In genomic region chr1:21067536-21068221, GRCm38 (mm10) we compare ENCODE assay signal across 13 mouse cellular contexts. TPM values are rescaled to one million over a fixed set of nuclear protein-coding genes. Genes with fewer than 3 reads are reported as not detected.
DNase-seq lines count a peak whose midpoint lies in the region; ATAC-seq and TF ChIP-seq lines count a peak whose summit lies in the region.
"Had no signal": no experiment of that assay in that cellular context is flagged by ENCODE, and none has a peak within 500 bp of the region (broad histone marks: within the 10 kb centered on the region; RNA-seq: fewer than 3 reads in every experiment).

No protein-coding gene starts in this region.

- H3K27me3 ChIP-seq in forebrain, postnatal 0 days (ENCODE audit: insufficient read depth, low read length) = no peaks in the 10 kb centered on the region
- H3K27me3 ChIP-seq in forebrain, embryonic 15.5 days = no peaks in the 10 kb centered on the region
- no peaks in the 10 kb centered on the region for H3K27me3 ChIP-seq in hindbrain, embryonic 16.5 days (replicated peaks; ENCODE audit: control insufficient read depth, insufficient read depth, low read length)
- no peaks in the 10 kb centered on the region for H3K27me3 ChIP-seq in hindbrain, embryonic 11.5 days (ENCODE audit: control insufficient read depth, insufficient read depth, low read length)
- H3K27me3 ChIP-seq in midbrain, embryonic 11.5 days (ENCODE audit: control insufficient read depth, insufficient read depth, low read length) = no peaks in the 10 kb centered on the region
- no peaks in the 10 kb centered on the region for H3K27me3 ChIP-seq in midbrain, embryonic 16.5 days (ENCODE audit: control insufficient read depth, insufficient read depth, low read depth, low read length)
- H3K27me3 ChIP-seq: CH12.LX; hindbrain, embryonic 13.5 days; kidney, embryonic 15.5 days; limb, embryonic 12.5 days; liver, embryonic 15.5 days had no signal

- TF ChIP-seq CTCF in forebrain, postnatal 0 days (IDR thresholded peaks at IDR 0.05; ENCODE audit: low read depth) = no peak

- H3K9ac ChIP-seq in forebrain, postnatal 0 days = no peak overlapping the region
- H3K9ac ChIP-seq in forebrain, embryonic 15.5 days (replicated peaks) = no peak overlapping the region
- no peak overlapping the region for H3K9ac ChIP-seq in hindbrain, embryonic 16.5 days (ENCODE audit: low read depth, low read length)
- no peak overlapping the region for H3K9ac ChIP-seq in hindbrain, embryonic 11.5 days (ENCODE audit: low read depth, low read length)
- H3K9ac ChIP-seq in midbrain, embryonic 11.5 days (ENCODE audit: low read length) = no peak overlapping the region
- no peak overlapping the region for H3K9ac ChIP-seq in midbrain, embryonic 16.5 days (ENCODE audit: low read depth, low read length)
- H3K9ac ChIP-seq: hindbrain, embryonic 13.5 days; kidney, embryonic 15.5 days; limb, embryonic 12.5 days; liver, embryonic 15.5 days had no signal

- no peak overlapping the region for H3K4me3 ChIP-seq in forebrain, postnatal 0 days (ENCODE audit: low read depth, low read length)
- no peak overlapping the region for H3K4me3 ChIP-seq in forebrain, embryonic 15.5 days
- no peak overlapping the region for H3K4me3 ChIP-seq in hindbrain, embryonic 16.5 days (ENCODE audit: low read length)
- H3K4me3 ChIP-seq in hindbrain, embryonic 11.5 days (ENCODE audit: low read depth, low read length) = no peak overlapping the region
- H3K4me3 ChIP-seq in midbrain, embryonic 11.5 days (ENCODE audit: low read depth, low read length) = no peak overlapping the region
- H3K4me3 ChIP-seq in midbrain, embryonic 16.5 days (ENCODE audit: low read depth, low read length) = no peak overlapping the region
- H3K4me3 ChIP-seq: hindbrain, embryonic 13.5 days; kidney, embryonic 15.5 days; limb, embryonic 12.5 days; liver, embryonic 15.5 days had no signal

- H3K27ac ChIP-seq in forebrain, postnatal 0 days (ENCODE audit: low read depth, low read length) = no peak overlapping the region
- no peak overlapping the region for H3K27ac ChIP-seq in forebrain, embryonic 15.5 days (replicated peaks)
- no peak overlapping the region for H3K27ac ChIP-seq in hindbrain, embryonic 16.5 days (ENCODE audit: low read depth, low read length)
- no peak overlapping the region for H3K27ac ChIP-seq in hindbrain, embryonic 11.5 days (ENCODE audit: low read depth, low read length)
- no peak overlapping the region for H3K27ac ChIP-seq in midbrain, embryonic 11.5 days (ENCODE audit: low read depth, low read length)
- no peak overlapping the region for H3K27ac ChIP-seq in midbrain, embryonic 16.5 days (ENCODE audit: low read length)
- H3K27ac ChIP-seq: hindbrain, embryonic 13.5 days; kidney, embryonic 15.5 days; limb, embryonic 12.5 days; liver, embryonic 15.5 days had no signal

- H3K9me3 ChIP-seq in forebrain, postnatal 0 days (ENCODE audit: low read length) = no peaks in the 10 kb centered on the region
- no peaks in the 10 kb centered on the region for H3K9me3 ChIP-seq in forebrain, embryonic 15.5 days
- no peaks in the 10 kb centered on the region for H3K9me3 ChIP-seq in hindbrain, embryonic 16.5 days (ENCODE audit: control insufficient read depth, low read length)
- H3K9me3 ChIP-seq in hindbrain, embryonic 11.5 days (ENCODE audit: control insufficient read depth, low read length) = no peaks in the 10 kb centered on the region
- H3K9me3 ChIP-seq in midbrain, embryonic 11.5 days (ENCODE audit: control insufficient read depth, low read length) = no peaks in the 10 kb centered on the region; the same call in 1 of the 2 replicates
- no peaks in the 10 kb centered on the region; the same call in 1 of the 2 replicates for H3K9me3 ChIP-seq in midbrain, embryonic 16.5 days (replicated peaks; ENCODE audit: control insufficient read depth, low read length, poor library complexity, severe bottlenecking)
- H3K9me3 ChIP-seq: kidney, embryonic 15.5 days; liver, embryonic 15.5 days had no signal

- H3K4me1 ChIP-seq in forebrain, postnatal 0 days (ENCODE audit: insufficient read depth) = no peaks in the 10 kb centered on the region
- H3K4me1 ChIP-seq in forebrain, embryonic 15.5 days = no peaks in the 10 kb centered on the region
- H3K4me1 ChIP-seq in hindbrain, embryonic 16.5 days (ENCODE audit: control insufficient read depth, insufficient read depth, low read depth, low read length) = no peaks in the 10 kb centered on the region
- no peaks in the 10 kb centered on the region for H3K4me1 ChIP-seq in hindbrain, embryonic 11.5 days (replicated peaks; ENCODE audit: control insufficient read depth, insufficient read depth, low read length)
- H3K4me1 ChIP-seq in midbrain, embryonic 11.5 days (ENCODE audit: control insufficient read depth, insufficient read depth, low read length) = peaks cover under 1% of the 10 kb centered on the region
- H3K4me1 ChIP-seq in midbrain, embryonic 16.5 days (ENCODE audit: control insufficient read depth, insufficient read depth, low read length) = no peaks in the 10 kb centered on the region
- H3K4me1 ChIP-seq: limb, embryonic 12.5 days had no signal

- no peak overlapping the region for H3K4me2 ChIP-seq in forebrain, postnatal 0 days (ENCODE audit: low read depth)
- H3K4me2 ChIP-seq in forebrain, embryonic 15.5 days (replicated peaks) = no peak overlapping the region
- H3K4me2 ChIP-seq in hindbrain, embryonic 16.5 days (ENCODE audit: low read length) = no peak overlapping the region
- H3K4me2 ChIP-seq in hindbrain, embryonic 11.5 days (replicated peaks; ENCODE audit: low read depth, low read length) = no peak overlapping the region
- no peak overlapping the region for H3K4me2 ChIP-seq in midbrain, embryonic 11.5 days
- no peak overlapping the region for H3K4me2 ChIP-seq in midbrain, embryonic 16.5 days (ENCODE audit: low read length)
- H3K4me2 ChIP-seq: hindbrain, embryonic 13.5 days; kidney, embryonic 15.5 days; limb, embryonic 12.5 days; liver, embryonic 15.5 days had no signal

- no peaks in the 10 kb centered on the region for H3K36me3 ChIP-seq in forebrain, postnatal 0 days (ENCODE audit: insufficient read depth)
- H3K36me3 ChIP-seq in forebrain, embryonic 15.5 days = no peaks in the 10 kb centered on the region
- no peaks in the 10 kb centered on the region for H3K36me3 ChIP-seq in hindbrain, embryonic 16.5 days (ENCODE audit: control insufficient read depth, insufficient read depth, low read length)
- no peaks in the 10 kb centered on the region for H3K36me3 ChIP-seq in hindbrain, embryonic 11.5 days (ENCODE audit: control insufficient read depth, insufficient read depth, low read length)
- H3K36me3 ChIP-seq in midbrain, embryonic 11.5 days (ENCODE audit: control insufficient read depth, insufficient read depth, low read length) = no peaks in the 10 kb centered on the region; the same call in 1 of the 2 replicates
- no peaks in the 10 kb centered on the region for H3K36me3 ChIP-seq in midbrain, embryonic 16.5 days (ENCODE audit: control insufficient read depth, insufficient read depth, low read length)
- H3K36me3 ChIP-seq: hindbrain, embryonic 13.5 days; liver, embryonic 15.5 days had no signal

- peak; percentile 27 for DNase-seq in forebrain, postnatal 0 days
- no peak for DNase-seq in hindbrain, embryonic 11.5 days (ENCODE audit: low spot score)
- peak; percentile 67 for DNase-seq in midbrain, embryonic 11.5 days (ENCODE audit: low spot score, missing footprints)
- no peak for DNase-seq in adrenal gland, adult 8-10 months
- DNase-seq: adrenal gland, postnatal 10 days had no signal

- ATAC-seq in forebrain, postnatal 0 days = no peak
- ATAC-seq in forebrain, embryonic 15.5 days (replicated peaks) = no peak
- 0 out of 2 replicates have a peak, but pooled peaks have one; percentile 38 for ATAC-seq in hindbrain, embryonic 16.5 days
- no peak for ATAC-seq in hindbrain, embryonic 11.5 days (ENCODE audit: low FRiP score)
- no peak for ATAC-seq in midbrain, embryonic 11.5 days (ENCODE audit: low FRiP score)
- no peak for ATAC-seq in midbrain, embryonic 16.5 days

- 77% methylated on average over 11 of the region's 11 CpGs for WGBS in forebrain, postnatal 0 days
- 83% methylated on average over 11 of the region's 11 CpGs for WGBS in forebrain, embryonic 15.5 days
- 89% methylated on average over 11 of the region's 11 CpGs for WGBS in hindbrain, embryonic 16.5 days
- 93% methylated on average over 11 of the region's 11 CpGs for WGBS in hindbrain, embryonic 11.5 days
- WGBS in midbrain, embryonic 11.5 days = 92% methylated on average over 11 of the region's 11 CpGs
- WGBS in midbrain, embryonic 16.5 days = 92% methylated on average over 11 of the region's 11 CpGs

RNA-seq across cellular contexts. Expression of gene Tram2, which starts 11.3 kb away (rescaled TPM):
- total RNA-seq in forebrain, postnatal 0 days (2014; rRNA removed) = 0.85 and 1.9 TPM in 2 replicates
- 0.98 and 1.3 TPM in 2 replicates for polyA plus RNA-seq in forebrain, postnatal 0 days (2015; fragmentation: Nextera tagmentation; extraction: Ambion mirVana)
- 1.8 and 2.0 TPM in 2 replicates for polyA plus RNA-seq in forebrain, embryonic 15.5 days (2015; fragmentation: Nextera tagmentation; extraction: Ambion mirVana)
- polyA plus RNA-seq in hindbrain, embryonic 16.5 days (2015; fragmentation: Nextera tagmentation; extraction: Ambion mirVana) = 1.6 and 2.5 TPM in 2 replicates
- 6.2 and 6.6 TPM in 2 replicates for polyA plus RNA-seq in hindbrain, embryonic 11.5 days (2014; fragmentation: Nextera tagmentation; extraction: Ambion mirVana)
- 6.1 and 6.4 TPM in 2 replicates for polyA plus RNA-seq in midbrain, embryonic 11.5 days (2014; fragmentation: Nextera tagmentation; extraction: Ambion mirVana)
- 2.0 TPM in 2 replicates for polyA plus RNA-seq in midbrain, embryonic 16.5 days (2015; fragmentation: Nextera tagmentation; extraction: Ambion mirVana)
- 1 to 10 TPM; 3.7 to 6.8 (median 5.8) TPM for total RNA-seq in adrenal gland, adult 8-10 months (2022)

Comparison
In these comparisons a context has a peak if more than half of its experiments do, and no peak if none do; other contexts are left out.
1. DNase-seq: peak in forebrain, postnatal 0 days (single experiment) and midbrain, embryonic 11.5 days (single experiment); none in hindbrain, embryonic 11.5 days (single experiment) and adrenal gland, adult 8-10 months (single experiment).